Mouse (Mus musculus) ES-E14 (cell line): ENCODE data around the gene Cd47. TPM values are rescaled to one million over a fixed set of nuclear protein-coding genes. Genes with fewer than 3 reads are reported as not detected.

Source experiments
- DNase-seq: peaks from one replicate; pipeline ENCODE4 v3.0.0-alpha.2; 2013; ENCODE audit warnings: low read depth, low spot score
- H3K27ac ChIP-seq: 2 replicates; pipeline ENCODE4 v1.5.1; 2012; ENCODE audit warnings: low read depth, mild to moderate bottlenecking, low read length, moderate library complexity, mixed read lengths; ENCODE audit not compliant: poor library complexity, insufficient read depth, severe bottlenecking
- H3K36me3 ChIP-seq: 2 replicates; pipeline ENCODE4 v1.6.1; 2012; ENCODE audit warnings: mild to moderate bottlenecking, low read length, moderate library complexity, mixed read lengths; ENCODE audit not compliant: control insufficient read depth, poor library complexity, insufficient read depth, severe bottlenecking
- H3K4me1 ChIP-seq, 2 experiments: fragments of 150-350 bp in 1 of 2; sonication (generic) in 1 of 2; 2 replicates each; pipeline ENCODE4 v1.6.1; 2012; ENCODE audit warnings: low read length in 2 of 2, mild to moderate bottlenecking in 1 of 2, mixed read lengths in 1 of 2; ENCODE audit not compliant: control insufficient read depth in 2 of 2, insufficient read depth in 2 of 2, poor library complexity in 1 of 2
- H3K4me3 ChIP-seq, 2 experiments: fragments of 150-350 bp in 1 of 2; sonication (generic) in 1 of 2; 2 replicates each; pipeline ENCODE4 v1.5.1; 2012; ENCODE audit warnings: low read length in 2 of 2, low read depth in 1 of 2, mild to moderate bottlenecking in 1 of 2, mixed read lengths in 1 of 2; ENCODE audit not compliant: insufficient read depth in 1 of 2, poor library complexity in 1 of 2, severe bottlenecking in 1 of 2
- H3K9ac ChIP-seq: 2 replicates; pipeline ENCODE4 v1.6.1; 2012; ENCODE audit warnings: low read depth, mild to moderate bottlenecking, low read length, mixed read lengths; ENCODE audit not compliant: poor library complexity, insufficient read depth, severe bottlenecking
- H3K9me3 ChIP-seq: fragments of 150-350 bp; sonication (generic); 2 replicates; pipeline ENCODE4 v1.6.1; 2012; ENCODE audit warnings: low read depth, mild to moderate bottlenecking, low read length; ENCODE audit not compliant: control insufficient read depth, insufficient read depth
- CHD2 ChIP-seq: IDR thresholded peaks from 2 replicates; pipeline ENCODE4 v1.6.1; 2014; ENCODE audit warnings: mild to moderate bottlenecking, low read depth, low read length, inconsistent platforms
- HCFC1 ChIP-seq: IDR thresholded peaks from 2 replicates; pipeline ENCODE4 v1.6.1; 2012; ENCODE audit warnings: low read length, inconsistent platforms, borderline replicate concordance; ENCODE audit not compliant: insufficient read depth
- MAFK ChIP-seq: IDR thresholded peaks from 2 replicates; pipeline ENCODE4 v1.6.1; 2014; ENCODE audit warnings: mild to moderate bottlenecking, low read depth, low read length, inconsistent platforms; ENCODE audit not compliant: insufficient read depth
- ZC3H11A ChIP-seq: IDR thresholded peaks from 2 replicates; pipeline ENCODE4 v1.6.1; 2012; ENCODE audit warnings: low read depth, mild to moderate bottlenecking, inconsistent platforms, low read length, borderline replicate concordance
- ZNF384 ChIP-seq: IDR thresholded peaks from 2 replicates; pipeline ENCODE4 v1.6.1; 2012; ENCODE audit warnings: low read depth, low read length, inconsistent platforms
- in situ Hi-C, 2 experiments: fragments of 600-800 bp; cut with MboI; formaldehyde crosslinking; loops; one replicate each; pipeline ENCODE4 v1.15.1; 2025; ENCODE audit warnings: low sequenced_read_pairs in 2 of 2, inconsistent platforms in 1 of 2; ENCODE audit not compliant: unreplicated experiment in 2 of 2
- total RNA-seq: library from RNA; depleted of rRNA; stranded (reverse); fragments of 300-350 nt; gene quantifications from 2 replicates; pipeline ENCODE4 v1.2.3, GENCODE M21; 2012

Cd47 gene
- total RNA-seq, 1 experiment: 16.0 TPM

GRCm38 (mm10) chr16:49761981-49762380, 38.4 kb upstream of the Cd47 start:
- H3K4me1 ChIP-seq: peaks cover 0 to 2% of the 10 kb centered on the region in 2 experiments; a peak in 1 of 4 replicates
- no peak overlapping the region for H3K9ac ChIP-seq
- H3K9me3 ChIP-seq: no peaks in the 10 kb centered on the region
- H3K27ac ChIP-seq: no peak overlapping the region
- in situ Hi-C loops: no loop called here
- no peaks in the 10 kb centered on the region for H3K36me3 ChIP-seq
- TF ChIP-seq MAFK (no peak), CHD2 (no peak), ZNF384 (no peak), HCFC1 (no peak), ZC3H11A (no peak)
- no peak for DNase-seq
- H3K4me3 ChIP-seq: no peak overlapping the region

DNA sequence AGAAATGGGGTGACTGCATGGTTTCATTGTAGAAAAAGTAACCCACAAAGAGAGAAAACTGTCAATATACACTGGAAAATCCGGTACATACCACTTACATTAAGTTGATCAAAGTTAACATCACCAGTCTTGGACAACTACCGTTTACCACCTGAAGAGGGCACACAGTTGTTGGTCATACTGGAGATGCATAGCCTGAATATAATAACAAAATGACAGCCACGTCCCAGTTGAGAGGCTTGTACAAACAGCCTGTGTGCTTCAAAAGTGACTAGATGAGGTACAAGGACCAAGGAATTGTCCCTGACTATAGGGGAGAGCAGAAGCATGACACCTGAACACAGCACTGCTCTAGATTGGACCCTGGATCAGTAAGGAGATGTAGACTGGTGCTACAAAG, 34.0 kb upstream of the Cd47 start:
- no peak overlapping the region for H3K27ac ChIP-seq
- no peak overlapping the region for H3K4me3 ChIP-seq
- no peaks in the 10 kb centered on the region for H3K9me3 ChIP-seq
- TF ChIP-seq ZNF384 (no peak), MAFK (no peak), ZC3H11A (no peak), HCFC1 (no peak), CHD2 (no peak)
- no peak overlapping the region for H3K9ac ChIP-seq
- in situ Hi-C loops: no loop called here
- no peaks in the 10 kb centered on the region; the same call in 1 of the 2 replicates for H3K36me3 ChIP-seq
- H3K4me1 ChIP-seq: peaks cover 0 to 6% of the 10 kb centered on the region in 2 experiments; a peak in 3 of 4 replicates
- DNase-seq: no peak

GRCm38 (mm10) chr16:49768491-49769031, 31.8 kb upstream of the Cd47 start:
- peak; percentile 22 for DNase-seq
- TF ChIP-seq MAFK (no peak), ZNF384 (no peak), CHD2 (no peak), HCFC1 (no peak), ZC3H11A (no peak)
- no peak overlapping the region for H3K9ac ChIP-seq
- H3K27ac ChIP-seq: no peak overlapping the region
- no peaks in the 10 kb centered on the region for H3K9me3 ChIP-seq
- peaks cover 0 to 6% of the 10 kb centered on the region in 2 experiments; a peak in 3 of 4 replicates for H3K4me1 ChIP-seq
- in situ Hi-C loops: no loop called here
- no peak overlapping the region for H3K4me3 ChIP-seq
- no peaks in the 10 kb centered on the region; the same call in 1 of the 2 replicates for H3K36me3 ChIP-seq

DNA sequence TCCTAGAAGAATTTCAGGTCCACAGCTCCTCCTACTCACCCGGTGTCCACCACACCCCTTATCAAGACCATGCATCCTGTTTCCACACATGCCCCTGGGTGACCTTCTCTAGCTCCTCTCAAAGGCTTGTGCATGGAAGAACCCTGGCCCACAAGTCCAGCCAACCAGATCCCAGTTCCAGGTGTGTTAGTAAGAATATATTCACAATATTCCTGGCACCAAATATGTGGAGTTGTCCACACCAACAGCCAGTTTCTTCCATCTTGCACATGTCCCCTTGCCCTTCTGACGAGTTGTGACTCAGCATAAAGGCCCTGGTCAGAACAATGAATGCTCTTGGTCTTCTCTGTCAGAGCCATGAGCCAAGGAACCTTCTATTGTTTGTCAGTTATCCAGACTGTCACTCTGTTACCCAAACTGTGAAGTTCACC, 30.5 kb upstream of the Cd47 start:
- H3K4me1 ChIP-seq: peaks cover 0 to 6% of the 10 kb centered on the region in 2 experiments; a peak in 3 of 4 replicates
- H3K4me3 ChIP-seq: no peak overlapping the region
- H3K36me3 ChIP-seq: no peaks in the 10 kb centered on the region; the same call in 1 of the 2 replicates
- H3K9me3 ChIP-seq: no peaks in the 10 kb centered on the region
- no peak overlapping the region for H3K9ac ChIP-seq
- in situ Hi-C loops: no loop called here
- H3K27ac ChIP-seq: no peak overlapping the region
- no peak for TF ChIP-seq ZNF384
- TF ChIP-seq CHD2: no peak
- TF ChIP-seq ZC3H11A: no peak
- no peak for TF ChIP-seq HCFC1
- peak; percentile 26; the same call in 1 of the 2 replicates for TF ChIP-seq MAFK
- no peak for DNase-seq
